Mouse (Mus musculus) thymus, postnatal 10 days (tissue): ENCODE results near the gene Atpaf2.
"Not testable (repeated sequence)": the region's sequence is repeated elsewhere in the genome, so short reads cannot be mapped to it uniquely, and the experiment has no call there.

Experiments used
- DNase-seq, 2 experiments: peaks; one replicate each; pipeline ENCODE4 v3.0.0; 2021; ENCODE audit warnings: low spot score in 2 of 2

Gene Atpaf2

GRCm38 (mm10) chr11:60417717-60418472 is at the start of gene Atpaf2:
Gene Atpaf2, minus strand, starts transcription at chr11:60418457.
- no peak for DNase-seq

GRCm38 (mm10) chr11:60465943-60466380 is 47.7 kb upstream of the Atpaf2 start:
- DNase-seq, result peak in 1 of 2 experiments; percentile 37

GRCm38 (mm10) chr11:60457973-60458372 is 39.7 kb upstream of the Atpaf2 start:
- no peak for DNase-seq

- DNase-seq, result no peak
These were observed 36.5 kb upstream of the Atpaf2 start for GRCm38 (mm10) chr11:60454745-60455087.

- DNase-seq, result peak; percentile 75 to 89
These were observed 36.0 kb upstream of the Atpaf2 start, which contains the start of gene Drg2 for GRCm38 (mm10) chr11:60454080-60454744. Gene Drg2, plus strand, starts transcription at chr11:60454591.

- DNase-seq, result no peak
These were observed 25.8 kb upstream of the Atpaf2 start for GRCm38 (mm10) chr11:60444007-60444406.

GRCm38 (mm10) chr11:60442896-60443295 is 24.6 kb upstream of the Atpaf2 start:
- DNase-seq, result no peak

- DNase-seq, result no peak
These were observed 21.9 kb upstream of the Atpaf2 start for GRCm38 (mm10) chr11:60440176-60440575.

GRCm38 (mm10) chr11:60439621-60440020 is 21.4 kb upstream of the Atpaf2 start:
- not testable (repeated sequence) for DNase-seq

- DNase-seq, result no peak
These were observed 18.4 kb upstream of the Atpaf2 start for GRCm38 (mm10) chr11:60436618-60437017.

- no peak for DNase-seq
These were observed 16.9 kb upstream of the Atpaf2 start for GRCm38 (mm10) chr11:60435133-60435532.

GRCm38 (mm10) chr11:60433501-60433900 is 15.2 kb upstream of the Atpaf2 start:
- DNase-seq, result no peak

- no peak for DNase-seq
These were observed 9.4 kb upstream of the Atpaf2 start for GRCm38 (mm10) chr11:60427628-60428027.

- no peak for DNase-seq
These were observed 8.2 kb upstream of the Atpaf2 start for GRCm38 (mm10) chr11:60426417-60426816.

- no peak for DNase-seq
These were observed 4.7 kb upstream of the Atpaf2 start for GRCm38 (mm10) chr11:60423006-60423405.

- no peak for DNase-seq
These were observed 3.9 kb upstream of the Atpaf2 start for GRCm38 (mm10) chr11:60422046-60422668.

GRCm38 (mm10) chr11:60418473-60418803 is 181 bp upstream of the Atpaf2 start:
- DNase-seq, result peak; percentile 7 to 20

GRCm38 (mm10) chr11:60416963-60417716 is 1.1 kb downstream of the Atpaf2 start, which contains the start of gene Gid4:
Gene Gid4, plus strand, starts transcription at chr11:60417145.
- DNase-seq, result peak; percentile 98 to 99

- no peak for DNase-seq
These were observed 1.7 kb downstream of the Atpaf2 start for GRCm38 (mm10) chr11:60416590-60416962.

- no peak for DNase-seq
These were observed 5.3 kb downstream of the Atpaf2 start for GRCm38 (mm10) chr11:60412921-60413320.

GRCm38 (mm10) chr11:60412173-60412572 is 6.1 kb downstream of the Atpaf2 start:
- peak; percentile 9 to 81 for DNase-seq

- DNase-seq, result no peak
These were observed 11.7 kb downstream of the Atpaf2 start for GRCm38 (mm10) chr11:60406606-60407005.
